Mouse (Mus musculus) bone marrow macrophage, adult 2 months (primary cell): ENCODE results near the gene Olfr1208. TPM values are rescaled to one million over a fixed set of nuclear protein-coding genes. Genes with fewer than 3 reads are reported as not detected.

Source experiments
- H3K27ac ChIP-seq: 2 replicates; pipeline ENCODE4 v1.5.1; 2012; ENCODE audit warnings: low read depth, low read length; ENCODE audit not compliant: insufficient read depth
- H3K4me1 ChIP-seq: 2 replicates; pipeline ENCODE4 v1.6.1; 2012; ENCODE audit warnings: low read length; ENCODE audit not compliant: control insufficient read depth, insufficient read depth
- H3K4me3 ChIP-seq: 2 replicates; pipeline ENCODE4 v1.5.1; 2012; ENCODE audit warnings: mild to moderate bottlenecking, low read length, moderate library complexity; ENCODE audit not compliant: insufficient read depth
- CTCF ChIP-seq: IDR thresholded peaks from 2 replicates; pipeline ENCODE4 v1.5.1; 2012; ENCODE audit warnings: low read depth, mild to moderate bottlenecking, low read length, moderate library complexity
- POLR2A ChIP-seq: IDR thresholded peaks from 2 replicates; pipeline ENCODE4 v1.6.1; 2012; ENCODE audit warnings: mild to moderate bottlenecking, low read depth, low read length, borderline replicate concordance
- polyA plus RNA-seq: library from polyadenylated mRNA; stranded (reverse); fragments of >200 nt; gene quantifications from 2 replicates; pipeline ENCODE4 v1.2.4, GENCODE M21; 2012; ENCODE audit not compliant: missing spikeins, insufficient read depth, insufficient read length

The Olfr1208 gene
- not detected in 2 replicates for polyA plus RNA-seq

GRCm38 (mm10) chr2:88902211-88902610 is at the start of gene Olfr1208:
Gene Olfr1208, minus strand, starts transcription at chr2:88902311.
- H3K4me3 ChIP-seq = no peak within 1 kb of the TSS
- H3K27ac ChIP-seq = no peak within 1 kb of the TSS
- H3K4me1 ChIP-seq = no peaks in the 10 kb centered on the region
- no peak for TF ChIP-seq POLR2A
- TF ChIP-seq CTCF = no peak

GRCm38 (mm10) chr2:88938011-88938410 is 35.9 kb upstream of the Olfr1208 start, which contains the start of gene Olfr1211:
Gene Olfr1211, minus strand, starts transcription at chr2:88938111.
- TF ChIP-seq CTCF (no peak), POLR2A (no peak)
- Histone ChIP-seq H3K4me1 (no peaks in the 10 kb centered on the region), H3K27ac (no peak within 1 kb of the TSS), H3K4me3 (no peak within 1 kb of the TSS)

- no peak within 1 kb of the TSS for H3K4me3 ChIP-seq
- TF ChIP-seq CTCF (no peak), POLR2A (no peak)
- H3K27ac ChIP-seq = no peak within 1 kb of the TSS
- no peaks in the 10 kb centered on the region for H3K4me1 ChIP-seq
Observed at GRCm38 (mm10) chr2:88915057-88915456, 12.9 kb upstream of the Olfr1208 start, which contains the start of gene Olfr1209. Gene Olfr1209, minus strand, starts transcription at chr2:88915157.

GRCm38 (mm10) chr2:88862931-88863330 is 39.2 kb downstream of the Olfr1208 start, which contains the start of gene Olfr1206:
Gene Olfr1206, plus strand, starts transcription at chr2:88863231.
- H3K4me3 ChIP-seq = no peak within 1 kb of the TSS
- TF ChIP-seq POLR2A (no peak), CTCF (no peak)
- H3K27ac ChIP-seq = no peak within 1 kb of the TSS
- no peaks in the 10 kb centered on the region for H3K4me1 ChIP-seq

GRCm38 (mm10) chr2:88848992-88849391 is 53.1 kb downstream of the Olfr1208 start, which contains the start of gene Olfr1204:
Gene Olfr1204, plus strand, starts transcription at chr2:88849292.
- TF ChIP-seq POLR2A (no peak), CTCF (no peak)
- Histone ChIP-seq H3K4me1 (no peaks in the 10 kb centered on the region), H3K27ac (no peak within 1 kb of the TSS), H3K4me3 (no peak within 1 kb of the TSS)

Other genes starting within 250 kb of the Olfr1208 start
- gene Olfr1193, start 226.7 kb downstream of the Olfr1208 start, polyA plus RNA-seq = 0.45 TPM in 1 of 2 replicates, not detected in the other
- gene Olfr1195, start 213.1 kb downstream of the Olfr1208 start, polyA plus RNA-seq = not detected in 2 replicates
- gene Olfr1196, start 197.7 kb downstream of the Olfr1208 start, polyA plus RNA-seq = not detected in 2 replicates
- gene Olfr1197, start 169.9 kb downstream of the Olfr1208 start, polyA plus RNA-seq = not detected in 2 replicates
- gene Olfr1198, start 150.9 kb downstream of the Olfr1208 start, polyA plus RNA-seq = not detected in 2 replicates
- not detected in 2 replicates for gene Olfr1199, start 141.8 kb downstream of the Olfr1208 start, polyA plus RNA-seq
- not detected in 2 replicates for gene Olfr1200, start 131.8 kb downstream of the Olfr1208 start, polyA plus RNA-seq
- not detected in 2 replicates for gene Olfr1201, start 109.3 kb downstream of the Olfr1208 start, polyA plus RNA-seq
- not detected in 2 replicates for gene Olfr1202, start 87.8 kb downstream of the Olfr1208 start, polyA plus RNA-seq
- gene Olfr1205, start 72.6 kb downstream of the Olfr1208 start, polyA plus RNA-seq = not detected in 2 replicates
- gene Olfr1204, start 53.0 kb downstream of the Olfr1208 start, polyA plus RNA-seq = not detected in 2 replicates
- not detected in 2 replicates for gene Olfr1206, start 39.1 kb downstream of the Olfr1208 start, polyA plus RNA-seq
- gene Olfr1209, start 12.8 kb upstream of the Olfr1208 start, polyA plus RNA-seq = not detected in 2 replicates
- not detected in 2 replicates for gene Olfr1211, start 35.8 kb upstream of the Olfr1208 start, polyA plus RNA-seq
- not detected in 2 replicates for gene Olfr1212, start 51.7 kb upstream of the Olfr1208 start, polyA plus RNA-seq
- not detected in 2 replicates for gene Gm13762, start 78.0 kb upstream of the Olfr1208 start, polyA plus RNA-seq
- not detected in 2 replicates for gene Olfr1214, start 90.3 kb upstream of the Olfr1208 start, polyA plus RNA-seq
- gene Olfr1215, start 104.7 kb upstream of the Olfr1208 start, polyA plus RNA-seq = not detected in 2 replicates
- gene Olfr1216, start 116.0 kb upstream of the Olfr1208 start, polyA plus RNA-seq = not detected in 2 replicates
- gene Olfr1217, start 129.8 kb upstream of the Olfr1208 start, polyA plus RNA-seq = not detected in 2 replicates
- not detected in 2 replicates for gene Olfr1218, start 158.9 kb upstream of the Olfr1208 start, polyA plus RNA-seq
- gene Olfr1219, start 181.2 kb upstream of the Olfr1208 start, polyA plus RNA-seq = 0.37 TPM in 1 of 2 replicates, not detected in the other
- gene Olfr1220, start 204.5 kb upstream of the Olfr1208 start, polyA plus RNA-seq = not detected in 2 replicates
- gene Olfr1221, start 215.0 kb upstream of the Olfr1208 start, polyA plus RNA-seq = not detected in 2 replicates
- gene Olfr1222, start 230.7 kb upstream of the Olfr1208 start, polyA plus RNA-seq = not detected in 2 replicates
- gene Olfr1223, start 249.2 kb upstream of the Olfr1208 start, polyA plus RNA-seq = not detected in 2 replicates